Mouse (Mus musculus): ENCODE measurements around the gene Adam3. TPM values are rescaled to one million over a fixed set of nuclear protein-coding genes. Genes with fewer than 3 reads are reported as not detected.

The Adam3 gene
- polyA plus RNA-seq (2012; rRNA removed), result 0.14 and 0.19 TPM in 2 replicates

GRCm38 (mm10) chr8:24725630-24726029 lies at the start of gene Adam3:
Gene Adam3, minus strand, starts transcription at chr8:24725852.

Other genes with a start within 250 kb of the Adam3 start
- gene Adam5, start 98.5 kb upstream of the Adam3 start, polyA plus RNA-seq (2012; rRNA removed), result 0.11 and 0.39 TPM in 2 replicates